Mouse (Mus musculus) testis, postnatal 10 days (tissue): ENCODE measurements around the gene Ldha.

Experiments used
- DNase-seq: peaks from one replicate; pipeline ENCODE4 v3.0.0; 2021; ENCODE audit warnings: low spot score

Gene Ldha

GRCm38 (mm10) chr7:46838104-46838671, 3.1 kb upstream of the Ldha start:
- no peak for DNase-seq

GRCm38 (mm10) chr7:46838891-46839302, 2.4 kb upstream of the Ldha start:
- DNase-seq: no peak

- DNase-seq: no peak
Measured at GRCm38 (mm10) chr7:46839446-46839845, 1.8 kb upstream of the Ldha start.

GRCm38 (mm10) chr7:46839861-46840260, 1.4 kb upstream of the Ldha start:
- no peak for DNase-seq

- no peak for DNase-seq
Measured at GRCm38 (mm10) chr7:46840326-46840725, 949 bp upstream of the Ldha start.

- no peak for DNase-seq
Measured at GRCm38 (mm10) chr7:46842278-46842677, 1.0 kb downstream of the Ldha start.

GRCm38 (mm10) chr7:46843576-46843975, 2.3 kb downstream of the Ldha start:
- DNase-seq: no peak

- peak; percentile 94 for DNase-seq
Measured at GRCm38 (mm10) chr7:46845211-46845977, 4.1 kb downstream of the Ldha start.

- DNase-seq: no peak
Measured at GRCm38 (mm10) chr7:46845978-46846485, 4.8 kb downstream of the Ldha start.

GRCm38 (mm10) chr7:46846486-46847244, 5.4 kb downstream of the Ldha start:
- peak; percentile 60 for DNase-seq

GRCm38 (mm10) chr7:46849287-46849686, 8.0 kb downstream of the Ldha start:
- no peak for DNase-seq

- no peak for DNase-seq
Measured at GRCm38 (mm10) chr7:46851026-46851425, 9.8 kb downstream of the Ldha start.

- no peak for DNase-seq
Measured at GRCm38 (mm10) chr7:46852666-46853065, 11.4 kb downstream of the Ldha start.

GRCm38 (mm10) chr7:46853365-46853764, 12.1 kb downstream of the Ldha start:
- no peak for DNase-seq

GRCm38 (mm10) chr7:46855866-46856560, 14.7 kb downstream of the Ldha start:
- no peak for DNase-seq

- no peak for DNase-seq
Measured at GRCm38 (mm10) chr7:46857436-46857835, 16.2 kb downstream of the Ldha start.

GRCm38 (mm10) chr7:46859031-46859430, 17.8 kb downstream of the Ldha start:
- DNase-seq: no peak

- DNase-seq: no peak
Measured at GRCm38 (mm10) chr7:46860996-46861395, 19.7 kb downstream of the Ldha start, which contains the start of gene Ldhc. Gene Ldhc, plus strand, starts transcription at chr7:46861203.

GRCm38 (mm10) chr7:46871988-46872387, 30.7 kb downstream of the Ldha start:
- DNase-seq: no peak

GRCm38 (mm10) chr7:46876841-46877240, 35.6 kb downstream of the Ldha start:
- no peak for DNase-seq

GRCm38 (mm10) chr7:46877255-46877654, 36.0 kb downstream of the Ldha start:
- no peak for DNase-seq

GRCm38 (mm10) chr7:46879851-46880250, 38.6 kb downstream of the Ldha start:
- DNase-seq: no peak
